Mouse (Mus musculus) layer of hippocampus, adult 9-11 months (tissue): ENCODE measurements around the gene Iqschfp.

Source experiments
- DNase-seq: peaks from one replicate; pipeline ENCODE4 v3.0.0; 2022

The Iqschfp gene

GRCm38 (mm10) chr3:67959672-67960071 is 67.6 kb downstream of the Iqschfp start:
- no peak for DNase-seq

DNA sequence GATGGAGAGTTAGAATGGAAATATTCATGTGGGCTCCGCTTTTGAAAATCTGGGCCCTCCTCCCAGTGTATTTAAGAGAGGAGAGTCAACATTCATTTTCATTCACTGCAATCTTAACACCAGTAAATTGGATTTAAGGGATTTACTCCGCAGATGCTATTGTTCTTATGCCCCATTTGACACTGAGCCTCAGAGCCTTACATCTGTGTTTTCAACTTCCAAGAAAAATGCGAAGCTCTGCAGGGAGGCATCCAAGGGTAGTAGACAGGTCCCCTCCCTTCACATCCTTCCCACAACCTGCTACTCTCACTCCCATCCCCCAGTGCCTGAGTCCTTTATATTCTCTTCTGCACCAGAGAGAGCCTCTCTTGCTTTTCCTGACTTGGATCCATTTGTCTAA is 68.1 kb downstream of the Iqschfp start:
- no peak for DNase-seq

DNA sequence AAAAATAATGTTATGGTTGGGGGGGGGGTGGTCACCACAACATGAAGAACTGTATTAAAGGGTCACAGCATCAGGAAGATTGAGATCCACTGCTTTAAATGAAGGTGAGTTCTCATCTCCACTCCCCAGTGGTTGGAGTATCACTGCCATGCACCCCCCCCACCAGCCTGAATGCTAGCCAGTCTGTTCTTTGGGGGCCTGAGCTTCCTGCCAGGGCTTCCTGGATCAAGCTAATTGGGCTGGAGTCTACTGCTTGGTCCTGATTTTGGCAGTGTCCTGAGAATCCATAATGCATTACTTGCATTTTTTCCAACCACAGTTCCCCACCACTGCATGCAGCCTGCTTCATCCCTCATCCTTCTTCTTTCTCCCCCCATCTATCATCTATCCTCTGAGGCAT is 68.7 kb downstream of the Iqschfp start:
- no peak for DNase-seq

DNA sequence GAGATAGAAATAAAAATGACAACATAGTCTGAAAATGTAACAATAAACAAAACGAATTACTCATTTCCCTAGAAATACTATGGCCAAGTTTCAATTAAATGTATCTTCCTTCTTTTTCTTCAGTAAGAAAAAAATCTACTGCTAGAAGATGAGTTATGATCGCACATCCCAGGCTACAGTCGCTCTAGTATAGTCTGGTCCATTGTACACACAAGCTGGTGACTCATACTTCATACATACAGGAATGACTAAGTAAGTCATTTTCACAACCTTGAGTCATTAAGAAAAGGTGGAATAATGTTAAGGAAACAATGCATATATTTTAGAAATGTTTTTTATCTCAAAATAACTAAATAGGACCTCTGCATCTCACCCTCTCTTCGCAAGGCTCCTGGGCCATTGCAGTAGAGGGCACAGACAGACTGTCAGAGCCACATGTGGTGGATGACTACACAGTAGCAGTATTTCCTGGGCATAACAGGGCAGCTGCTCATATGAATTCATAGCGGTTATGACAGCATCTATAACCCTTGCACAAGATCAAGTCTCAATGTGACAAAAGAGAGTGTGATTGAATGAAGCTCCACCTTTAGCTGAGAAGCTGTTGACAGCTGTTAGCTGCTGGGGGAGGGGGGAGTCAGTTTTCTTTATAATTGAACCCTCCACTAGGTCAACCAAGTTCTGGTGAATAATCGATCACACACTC is 70.1 kb downstream of the Iqschfp start:
- DNase-seq: no peak

DNA sequence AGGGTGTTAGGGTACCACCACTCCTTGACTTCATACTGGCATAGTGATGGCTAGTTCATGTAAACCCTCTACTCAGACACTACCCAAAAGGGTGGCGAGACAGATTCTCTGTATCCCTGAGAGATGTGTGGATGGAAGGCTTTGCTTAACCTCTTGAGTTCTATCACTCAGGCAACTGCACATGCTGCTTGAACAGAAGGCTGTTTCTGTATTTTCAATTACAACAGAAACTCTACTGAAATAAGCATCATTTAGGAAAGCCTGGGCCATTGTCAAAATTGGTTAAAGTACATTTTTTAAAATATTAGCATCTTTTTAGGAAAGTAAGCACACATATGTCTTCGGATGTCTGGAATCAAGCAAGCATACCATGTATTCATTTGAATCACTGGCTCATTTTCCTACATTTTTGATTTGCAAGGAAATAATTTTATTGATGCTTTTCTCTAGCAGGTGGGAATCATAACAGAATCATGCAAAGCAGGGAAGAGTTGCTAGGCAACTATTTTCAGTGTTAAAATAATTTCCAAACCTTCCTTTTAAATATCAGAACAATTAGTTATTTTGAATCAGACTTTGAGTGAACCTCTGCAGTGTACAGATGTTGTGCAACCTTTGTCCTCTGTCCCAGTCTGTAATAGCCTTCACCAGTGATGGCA is 82.4 kb downstream of the Iqschfp start:
- peak; percentile 40 for DNase-seq

DNA sequence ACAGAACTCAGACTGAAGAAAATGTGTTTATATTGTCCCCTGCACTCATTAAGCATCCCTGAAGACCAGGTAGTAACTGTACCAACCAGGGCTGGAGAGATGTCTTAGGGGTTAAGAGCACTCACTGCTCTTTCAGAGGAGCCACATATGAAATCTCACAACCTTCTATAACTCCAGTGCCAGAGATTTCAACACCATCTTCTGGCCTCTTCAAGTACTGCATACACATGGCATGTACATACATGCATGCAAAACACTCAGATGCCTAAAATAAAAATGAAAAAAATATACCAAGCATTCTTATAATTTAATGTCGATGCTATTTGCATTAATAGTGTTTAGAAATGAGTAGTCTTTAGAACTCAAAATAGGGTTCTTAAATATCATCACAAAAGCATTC is 88.0 kb downstream of the Iqschfp start:
- no peak for DNase-seq

GRCm38 (mm10) chr3:67983329-67983728 is 91.3 kb downstream of the Iqschfp start:
- DNase-seq: no peak

- peak; percentile 14 for DNase-seq
Observed at GRCm38 (mm10) chr3:68002415-68002814, 110.4 kb downstream of the Iqschfp start.

- no peak for DNase-seq
Observed at GRCm38 (mm10) chr3:68012342-68012741, 120.3 kb downstream of the Iqschfp start.

GRCm38 (mm10) chr3:68015786-68016185 is 123.8 kb downstream of the Iqschfp start:
- no peak for DNase-seq

DNA sequence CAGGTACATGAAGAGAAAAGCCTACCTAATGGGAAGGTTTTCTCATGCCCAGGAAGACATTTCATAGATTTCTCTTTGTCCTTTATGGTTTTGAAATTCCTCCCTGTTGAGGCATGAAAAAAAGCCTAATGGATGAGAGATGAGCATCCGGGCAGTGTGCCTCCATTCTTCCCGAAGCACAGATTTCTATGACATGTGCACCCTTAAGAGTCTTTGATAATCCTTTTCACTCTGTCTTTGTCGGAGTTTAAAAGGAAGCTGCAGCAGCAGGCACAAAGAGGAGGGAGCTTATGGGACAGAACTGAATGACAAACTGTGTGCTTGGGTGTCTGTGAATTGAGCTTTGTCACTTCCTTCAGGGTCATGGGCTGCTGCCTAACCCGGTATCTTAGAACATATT is 127.4 kb downstream of the Iqschfp start:
- DNase-seq: no peak

GRCm38 (mm10) chr3:68036097-68036496 is 144.1 kb downstream of the Iqschfp start:
- DNase-seq: no peak

- no peak for DNase-seq
Observed at GRCm38 (mm10) chr3:68042951-68043350, 150.9 kb downstream of the Iqschfp start.

DNA sequence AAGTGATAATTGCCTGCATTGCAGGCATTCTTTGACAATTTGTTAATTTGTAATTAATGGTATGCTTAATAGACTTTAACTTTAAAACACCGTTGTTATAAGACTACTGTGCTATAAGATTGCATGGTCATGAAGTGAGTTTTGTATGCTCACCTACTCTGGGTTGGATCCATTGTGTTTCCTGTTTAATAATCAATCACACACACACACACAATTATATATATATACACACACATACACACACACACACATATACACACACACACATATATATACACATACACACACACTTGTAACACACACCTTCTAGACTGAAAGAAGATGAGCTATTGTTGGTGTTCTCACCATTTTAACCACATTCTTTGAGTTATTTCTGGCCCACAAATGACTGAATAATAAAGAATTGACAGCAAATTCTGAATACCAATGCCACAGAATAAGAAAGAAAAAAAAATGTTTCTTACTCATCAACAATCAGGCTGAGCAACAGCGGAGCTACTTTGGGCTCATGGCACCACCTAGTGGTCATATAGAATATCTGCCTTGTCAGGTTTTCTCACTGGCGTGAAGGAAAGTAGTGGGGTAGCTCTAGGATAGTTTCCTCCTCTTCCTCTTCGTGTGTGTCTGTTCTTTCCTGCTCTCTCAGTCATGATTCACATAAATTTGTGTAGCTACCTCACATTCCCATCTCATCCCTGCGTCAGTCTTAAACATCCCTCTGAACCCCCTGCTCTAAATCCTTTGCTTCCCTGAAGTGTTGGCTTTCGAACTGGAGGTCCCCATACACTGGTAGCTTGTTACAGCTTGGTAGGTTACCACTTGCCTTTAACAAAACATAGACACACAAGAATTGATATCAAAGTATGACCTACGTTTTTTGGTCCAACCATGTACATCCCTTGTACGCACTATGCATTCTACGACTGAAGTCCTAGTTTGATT is 153.7 kb downstream of the Iqschfp start:
- DNase-seq: peak; percentile 33

GRCm38 (mm10) chr3:68053538-68053937 is 161.5 kb downstream of the Iqschfp start:
- no peak for DNase-seq

DNA sequence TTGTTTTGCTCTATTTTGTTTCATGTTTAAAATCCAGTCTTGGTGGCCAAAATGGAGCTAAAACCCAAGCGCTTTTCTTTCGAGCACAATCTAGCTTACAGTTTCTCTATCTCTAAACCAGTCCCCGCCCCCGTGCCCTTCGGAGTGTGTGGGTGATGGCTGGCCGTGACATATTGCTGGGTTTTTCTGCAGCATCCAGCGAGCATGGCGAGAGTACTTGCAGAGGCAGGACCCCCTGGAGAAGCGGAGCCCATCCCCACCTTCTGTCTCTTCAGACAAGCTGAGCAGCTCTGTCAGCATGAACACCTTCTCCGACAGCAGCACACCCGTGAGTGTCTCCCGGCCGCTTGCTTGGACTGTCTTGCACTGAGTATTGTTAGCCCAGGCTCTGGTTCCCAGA is 163.0 kb downstream of the Iqschfp start:
- DNase-seq: peak; percentile 48

GRCm38 (mm10) chr3:68056373-68057275 is 164.6 kb downstream of the Iqschfp start:
- DNase-seq: peak; percentile 42

DNA sequence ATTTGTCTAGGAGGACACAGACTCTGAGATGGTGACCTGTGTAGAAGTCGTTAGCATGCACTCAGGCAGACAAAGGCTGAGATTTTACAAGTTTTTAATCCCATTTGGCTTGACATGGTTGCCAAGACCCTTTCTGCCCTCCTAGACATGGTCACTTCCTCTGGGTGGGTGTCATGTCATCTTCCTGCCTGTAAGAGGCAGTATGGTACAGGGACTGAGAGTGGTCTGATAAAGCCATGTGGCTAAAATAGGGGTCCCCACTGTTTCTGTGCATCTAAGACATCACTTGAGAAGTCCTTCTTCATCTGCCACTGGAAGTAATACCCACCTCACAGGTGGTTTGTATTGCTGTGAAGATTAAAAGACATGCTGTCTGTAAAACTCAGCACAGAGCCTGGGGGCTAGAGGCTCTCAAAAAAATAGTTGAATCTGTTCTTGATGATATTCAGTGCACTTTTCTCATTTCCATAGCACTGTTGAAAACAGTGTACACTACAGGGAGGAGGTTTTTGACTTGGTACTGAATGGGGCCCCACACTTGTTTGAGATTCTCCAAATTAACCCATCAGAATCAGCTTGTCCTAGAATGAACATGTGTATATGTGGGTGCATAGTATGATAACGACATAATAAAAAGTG is 167.2 kb downstream of the Iqschfp start:
- DNase-seq: no peak

DNA sequence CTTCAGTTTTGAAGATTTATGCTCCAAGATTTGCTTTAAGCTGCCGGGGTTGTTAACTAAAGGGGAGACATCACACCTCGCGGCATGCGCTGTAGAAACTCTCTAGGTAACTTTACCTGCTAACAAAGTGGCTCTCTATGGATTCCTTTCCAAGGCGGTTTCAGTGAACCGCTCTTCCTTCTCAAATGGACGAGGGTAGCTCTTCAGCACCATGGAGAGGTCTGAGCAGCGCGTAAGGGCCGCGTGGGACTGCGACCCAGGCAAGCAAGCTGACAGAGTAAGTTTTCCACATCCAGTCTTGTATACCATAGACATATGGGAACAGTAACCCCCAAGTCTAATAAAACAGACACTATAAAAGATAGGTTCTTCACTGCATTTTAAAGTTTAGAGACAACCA is 172.7 kb downstream of the Iqschfp start, which contains the start of gene Schip1:
Gene Schip1, plus strand, starts transcription at position 72 of the 400 bp plus-strand sequence.
- no peak for DNase-seq

- DNase-seq: peak; percentile 35
Observed at GRCm38 (mm10) chr3:68071395-68072386, 179.7 kb downstream of the Iqschfp start.

GRCm38 (mm10) chr3:68077406-68077805 is 185.4 kb downstream of the Iqschfp start:
- DNase-seq: no peak
